Mouse (Mus musculus) bone marrow, adult 2 months (tissue): ENCODE measurements around the gene Rnf220.

Experiments used
- CTCF ChIP-seq: fragments of 200-500 bp; IDR thresholded peaks from 2 replicates; pipeline ENCODE4 v1.5.1; 2011; ENCODE audit warnings: low read length, control low read depth; ENCODE audit not compliant: control insufficient read depth, insufficient read depth
- POLR2A ChIP-seq: fragments of 200-500 bp; IDR thresholded peaks from 2 replicates; pipeline ENCODE4 v1.6.1; 2011; ENCODE audit warnings: low read depth, mild to moderate bottlenecking, control low read depth, low read length, borderline replicate concordance; ENCODE audit not compliant: control insufficient read depth

- TF ChIP-seq CTCF (no peak; the same call in 1 of the 2 replicates), POLR2A (no peak)
Measured at GRCm38 (mm10) chr4:117521350-117521749, 24.5 kb upstream of the Rnf220 start.
